Mouse (Mus musculus) MEL (cell line): ENCODE results near the gene Alkbh7. TPM values are rescaled to one million over a fixed set of nuclear protein-coding genes. Genes with fewer than 3 reads are reported as not detected.
A peak's percentile ranks its signal among the peaks of the same experiment; 100 is the strongest.

Source experiments
- DNase-seq: peaks from one replicate; pipeline ENCODE4 v3.0.0; 2011; ENCODE audit warnings: low read depth, low spot score
- H3K27ac ChIP-seq: 2 replicates; pipeline ENCODE4 v1.5.1; 2012; ENCODE audit warnings: low read depth, mild to moderate bottlenecking, control low read depth, low read length, moderate library complexity; ENCODE audit not compliant: control insufficient read depth
- H3K27me3 ChIP-seq, 2 experiments: fragments of 150-350 bp in 1 of 2; sonication (generic) in 1 of 2; 2 replicates each; pipeline ENCODE4 v1.6.1; 2012; ENCODE audit warnings: low read length in 2 of 2, mild to moderate bottlenecking in 2 of 2, improper control_type of control experiment in 1 of 2, moderate library complexity in 1 of 2; ENCODE audit not compliant: insufficient read depth in 2 of 2, control insufficient read depth in 1 of 2
- H3K36me3 ChIP-seq, 2 experiments: 2 replicates each; pipeline ENCODE4 v1.6.1; 2012 to 2014; ENCODE audit warnings: low read length in 2 of 2, improper control_type of control experiment in 1 of 2, inconsistent platforms in 1 of 2, mild to moderate bottlenecking in 1 of 2; ENCODE audit not compliant: insufficient read depth in 2 of 2, control insufficient read depth in 1 of 2
- H3K4me1 ChIP-seq, 2 experiments: fragments of 150-350 bp in 1 of 2; sonication (generic) in 1 of 2; 2 replicates each; pipeline ENCODE4 v1.6.1; 2012; ENCODE audit warnings: low read length in 2 of 2, improper control_type of control experiment in 1 of 2, mild to moderate bottlenecking in 1 of 2; ENCODE audit not compliant: insufficient read depth in 2 of 2, control insufficient read depth in 1 of 2
- H3K4me3 ChIP-seq, 2 experiments: fragments of 150-350 bp in 1 of 2; sonication (generic) in 1 of 2; 2 replicates each; pipeline ENCODE4 v1.5.1; 2012; ENCODE audit warnings: low read depth in 2 of 2, low read length in 2 of 2, mild to moderate bottlenecking in 2 of 2, moderate library complexity in 2 of 2, control low read depth in 1 of 2, improper control_type of control experiment in 1 of 2; ENCODE audit not compliant: control insufficient read depth in 1 of 2, insufficient read depth in 1 of 2
- H3K79me2 ChIP-seq: 2 replicates; pipeline ENCODE4 v1.6.1; 2012; ENCODE audit warnings: mild to moderate bottlenecking, low read length, moderate library complexity; ENCODE audit not compliant: control insufficient read depth, poor library complexity, insufficient read depth
- H3K9ac ChIP-seq: 2 replicates; pipeline ENCODE4 v1.6.1; 2012; ENCODE audit warnings: low read depth, mild to moderate bottlenecking, control low read depth, low read length, moderate library complexity; ENCODE audit not compliant: control insufficient read depth, poor library complexity, severe bottlenecking
- H3K9me3 ChIP-seq: fragments of 150-350 bp; sonication (generic); replicated peaks from 2 replicates; pipeline ENCODE4 v1.6.1; 2012; ENCODE audit warnings: mild to moderate bottlenecking, low read length, improper control_type of control experiment, moderate library complexity; ENCODE audit not compliant: insufficient read depth
- CHD2 ChIP-seq: IDR thresholded peaks from 2 replicates; pipeline ENCODE4 v1.6.1; 2011; ENCODE audit warnings: low read length, improper control_type of control experiment
- E2F4 ChIP-seq: IDR thresholded peaks from 2 replicates; pipeline ENCODE4 v1.6.1; 2011; ENCODE audit warnings: low read depth, low read length, improper control_type of control experiment, borderline replicate concordance
- ELF1 ChIP-seq: IDR thresholded peaks from 2 replicates; pipeline ENCODE4 v1.6.1; 2014; ENCODE audit warnings: low read depth, mild to moderate bottlenecking, inconsistent platforms, low read length, improper control_type of control experiment, moderate library complexity
- EP300 ChIP-seq, 2 experiments: IDR thresholded peaks; 2 replicates each; pipeline ENCODE4 v1.6.1; 2011; ENCODE audit warnings: improper control_type of control experiment in 2 of 2, low read length in 2 of 2, low read depth in 1 of 2, mild to moderate bottlenecking in 1 of 2
- ETS1 ChIP-seq: IDR thresholded peaks from 2 replicates; pipeline ENCODE4 v1.6.1; 2012; ENCODE audit warnings: low read depth, mild to moderate bottlenecking, inconsistent platforms, low read length, improper control_type of control experiment, moderate library complexity
- GABPA ChIP-seq: IDR thresholded peaks from 2 replicates; pipeline ENCODE4 v1.6.1; 2012; ENCODE audit warnings: low read depth, mild to moderate bottlenecking, inconsistent platforms, low read length, improper control_type of control experiment, moderate library complexity
- GATA1 ChIP-seq: IDR thresholded peaks from 2 replicates; pipeline ENCODE4 v1.6.1; 2011; ENCODE audit warnings: low read depth, low read length, improper control_type of control experiment
- HCFC1 ChIP-seq: IDR thresholded peaks from 2 replicates; pipeline ENCODE4 v1.6.1; 2012; ENCODE audit warnings: low read depth, mild to moderate bottlenecking, inconsistent platforms, low read length, improper control_type of control experiment, moderate library complexity
- KAT2A ChIP-seq: conservative IDR thresholded peaks from 2 replicates; pipeline ENCODE4 v1.6.1; 2012; ENCODE audit warnings: low read depth, low read length, improper control_type of control experiment, inconsistent platforms
- MAFK ChIP-seq: IDR thresholded peaks from 2 replicates; pipeline ENCODE4 v1.6.1; 2011; ENCODE audit warnings: low read depth, mild to moderate bottlenecking, low read length, improper control_type of control experiment, borderline replicate concordance
- MAX ChIP-seq: IDR thresholded peaks from 2 replicates; pipeline ENCODE4 v1.6.1; 2011; ENCODE audit warnings: low read length, improper control_type of control experiment
- MAZ ChIP-seq: IDR thresholded peaks from 2 replicates; pipeline ENCODE4 v1.6.1; 2012; ENCODE audit warnings: low read depth, mild to moderate bottlenecking, inconsistent platforms, low read length, improper control_type of control experiment
- MEF2A ChIP-seq: IDR thresholded peaks from 2 replicates; pipeline ENCODE4 v1.6.1; 2014; ENCODE audit warnings: low read depth, mild to moderate bottlenecking, inconsistent platforms, low read length, improper control_type of control experiment; ENCODE audit not compliant: poor library complexity, insufficient replicate concordance, severe bottlenecking; ENCODE audit errors: extremely low read depth
- MXI1 ChIP-seq: IDR thresholded peaks from 2 replicates; pipeline ENCODE4 v1.6.1; 2011; ENCODE audit warnings: mild to moderate bottlenecking, low read depth, low read length, improper control_type of control experiment
- MYB ChIP-seq: IDR thresholded peaks from 2 replicates; pipeline ENCODE4 v1.6.1; 2011; ENCODE audit warnings: mild to moderate bottlenecking, low read depth, low read length, improper control_type of control experiment
- MYC ChIP-seq: IDR thresholded peaks from 2 replicates; pipeline ENCODE4 v1.6.1; 2011; ENCODE audit warnings: low read depth, mild to moderate bottlenecking, low read length, improper control_type of control experiment, moderate library complexity
- NELFE ChIP-seq: IDR thresholded peaks from 2 replicates; pipeline ENCODE4 v1.6.1; 2011; ENCODE audit warnings: low read depth, low read length, improper control_type of control experiment
- NRF1 ChIP-seq: IDR thresholded peaks from 2 replicates; pipeline ENCODE4 v1.6.1; 2014; ENCODE audit warnings: low read depth, mild to moderate bottlenecking, inconsistent platforms, low read length, improper control_type of control experiment, moderate library complexity; ENCODE audit not compliant: poor library complexity, insufficient read depth, severe bottlenecking
- POLR2A ChIP-seq, 2 experiments: IDR thresholded peaks; 2 replicates each; pipeline ENCODE4 v1.6.1; 2011 to 2012; ENCODE audit warnings: low read length in 2 of 2, mild to moderate bottlenecking in 2 of 2, control low read depth in 1 of 2, improper control_type of control experiment in 1 of 2, low read depth in 1 of 2, moderate library complexity in 1 of 2; ENCODE audit not compliant: control insufficient read depth in 1 of 2, insufficient read depth in 1 of 2, poor library complexity in 1 of 2
- POLR2AphosphoS2 ChIP-seq: IDR thresholded peaks from 2 replicates; pipeline ENCODE4 v1.6.1; 2011; ENCODE audit warnings: low read length, improper control_type of control experiment
- POLR2AphosphoS5 ChIP-seq: IDR thresholded peaks from 2 replicates; pipeline ENCODE4 v1.6.1; 2012; ENCODE audit warnings: low read depth, borderline replicate concordance, mild to moderate bottlenecking, inconsistent platforms, low read length, moderate library complexity, mixed read lengths
- RCOR1 ChIP-seq: IDR thresholded peaks from 2 replicates; pipeline ENCODE4 v1.6.1; 2012; ENCODE audit warnings: low read depth, mild to moderate bottlenecking, inconsistent platforms, low read length, improper control_type of control experiment
- SIN3A ChIP-seq: IDR thresholded peaks from 2 replicates; pipeline ENCODE4 v1.6.1; 2012; ENCODE audit warnings: low read length, improper control_type of control experiment, inconsistent platforms
- SMC3 ChIP-seq: IDR thresholded peaks from 2 replicates; pipeline ENCODE4 v1.6.1; 2011; ENCODE audit warnings: low read depth, low read length, improper control_type of control experiment
- TCF12 ChIP-seq: IDR thresholded peaks from 2 replicates; pipeline ENCODE4 v1.6.1; 2014; ENCODE audit warnings: low read depth, mild to moderate bottlenecking, inconsistent platforms, low read length, improper control_type of control experiment, moderate library complexity
- USF1 ChIP-seq: IDR thresholded peaks from 2 replicates; pipeline ENCODE4 v1.6.1; 2014; ENCODE audit warnings: low read depth, mild to moderate bottlenecking, inconsistent platforms, low read length, improper control_type of control experiment, moderate library complexity
- ZC3H11A ChIP-seq: IDR thresholded peaks from 2 replicates; pipeline ENCODE4 v1.6.1; 2012; ENCODE audit warnings: low read depth, mild to moderate bottlenecking, inconsistent platforms, low read length, improper control_type of control experiment
- ZMIZ1 ChIP-seq: IDR thresholded peaks from 2 replicates; pipeline ENCODE4 v1.6.1; 2012; ENCODE audit warnings: low read depth, mild to moderate bottlenecking, inconsistent platforms, low read length, improper control_type of control experiment, moderate library complexity
- ZNF384 ChIP-seq: IDR thresholded peaks from 2 replicates; pipeline ENCODE4 v1.6.1; 2012; ENCODE audit warnings: low read depth, mild to moderate bottlenecking, inconsistent platforms, low read length, improper control_type of control experiment
- polyA plus RNA-seq, 2 experiments: library from polyadenylated mRNA; stranded (reverse) in 1 of 2; unstranded in 1 of 2; fragments of >175 nt in 1 of 2; fragments of >200 nt in 1 of 2; gene quantifications; 2 replicates each; pipeline versions ENCODE4 v1.2.1 to v1.2.4; 2012; ENCODE audit warnings: low replicate concordance in 2 of 2, low read depth in 1 of 2; ENCODE audit not compliant: insufficient read length in 2 of 2, insufficient read depth in 1 of 2, missing spikeins in 1 of 2
- total RNA-seq: library from RNA; depleted of rRNA; stranded (reverse); fragments of 300-350 nt; gene quantifications from 2 replicates; pipeline ENCODE4 v1.2.3, GENCODE M21; 2012

Gene Alkbh7
- total and polyA plus RNA-seq, 3 experiments: 18.9 to 26.4 TPM; not detected in 1

GRCm38 (mm10) chr17:57030931-57031660, 34.0 kb downstream of the Alkbh7 start, which contains the start of gene Khsrp:
Gene Khsrp (minus strand): TSS chr17:57031522.
- peaks cover 0 to 18% of the 10 kb centered on the region in 2 experiments; a peak in 2 of 4 replicates for H3K4me1 ChIP-seq

GRCm38 (mm10) chr17:57031661-57032420, 34.7 kb downstream of the Alkbh7 start:
- H3K27ac ChIP-seq: peak overlapping the region; percentile 68
- no peaks in the 10 kb centered on the region for H3K9me3 ChIP-seq
- H3K27me3 ChIP-seq: no peaks in the 10 kb centered on the region
- peaks cover 2 to 10% of the 10 kb centered on the region in 2 experiments; a peak in 3 of 4 replicates for H3K36me3 ChIP-seq
- H3K9ac ChIP-seq: peak overlapping the region; percentile 83
- DNase-seq: peak; percentile 100
- H3K79me2 ChIP-seq: peaks cover 38% of the 10 kb centered on the region
- peaks cover 0 to 18% of the 10 kb centered on the region in 2 experiments; a peak in 2 of 4 replicates for H3K4me1 ChIP-seq
- H3K4me3 ChIP-seq: peak overlapping the region; percentile 37 to 59
- TF ChIP-seq TCF12 (peak; percentile 46; the same call in 1 of the 2 replicates), USF1 (peak; percentile 100), GABPA (no peak), CHD2 (peak; percentile 93), POLR2AphosphoS5 (peak; percentile 84; the same call in 1 of the 2 replicates), RCOR1 (no peak), POLR2AphosphoS2 (peak; percentile 83; the same call in 1 of the 2 replicates), GATA1 (peak; percentile 49), ZNF384 (no peak), KAT2A (peak; percentile 22; the same call in 1 of the 2 replicates), SMC3 (no peak), MAX (peak; percentile 94), NRF1 (peak; percentile 59), E2F4 (no peak), EP300 (IDR thresholded peaks at IDR 0.05; ENCODE audit: low read depth in 1 of 2, low read length in 2 of 2) (no peak), MAFK (no peak), ZC3H11A (no peak), MEF2A (no peak), MYB (no peak)

More at GRCm38 (mm10) chr17:57030931-57031660, 34.0 kb downstream of the Alkbh7 start, which contains the start of gene Khsrp:
- peak; percentile 59 for TF ChIP-seq TCF12
- peak; percentile 58 for TF ChIP-seq NRF1
- TF ChIP-seq MYC: no peak
- TF ChIP-seq SMC3: no peak
- TF ChIP-seq GABPA: no peak
- TF ChIP-seq GATA1: no peak
- no peak for TF ChIP-seq MAFK
- TF ChIP-seq HCFC1: no peak; the same call in 1 of the 2 replicates
- peak; percentile 58 for TF ChIP-seq SIN3A
- TF ChIP-seq NELFE: peak; percentile 66
- peak; percentile 95 for TF ChIP-seq MAZ
- 0 out of 2 replicates have a peak, but pooled peaks have one; percentile 30 for TF ChIP-seq ELF1
- 0 out of 2 replicates have a peak, but pooled peaks have one; percentile 64 for TF ChIP-seq POLR2AphosphoS2
- TF ChIP-seq MAX: peak; percentile 14; the same call in 1 of the 2 replicates
- TF ChIP-seq ETS1: no peak; the same call in 1 of the 2 replicates
- peak; percentile 68; the same call in 1 of the 2 replicates for TF ChIP-seq MXI1
- peak; percentile 85 for TF ChIP-seq USF1
- no peak for TF ChIP-seq ZC3H11A
- TF ChIP-seq ZNF384: no peak
- TF ChIP-seq ZMIZ1: no peak
- peak; percentile 65; the same call in 1 of the 2 replicates for TF ChIP-seq E2F4
- TF ChIP-seq POLR2A (IDR thresholded peaks at IDR 0.05; ENCODE audit: control insufficient read depth in 1 of 2, insufficient read depth in 1 of 2, low read depth in 1 of 2, low read length in 2 of 2, poor library complexity in 1 of 2): peak; percentile 58 to 84; a peak in 3 of 4 replicates
- Histone ChIP-seq H3K27me3 (no peaks in the 10 kb centered on the region), H3K9ac (peak within 1 kb of the TSS; percentile 99), H3K36me3 (peaks cover 7 to 10% of the 10 kb centered on the region in 2 experiments), H3K27ac (peak within 1 kb of the TSS; percentile 79), H3K79me2 (peaks cover 38% of the 10 kb centered on the region), H3K4me3 (peak within 1 kb of the TSS; percentile 93 to 97), H3K9me3 (no peaks in the 10 kb centered on the region)
- DNase-seq: peak; percentile 48
